Mouse (Mus musculus) neural tube, embryonic 11.5 days (tissue): ENCODE results near the gene Raver2. TPM values are rescaled to one million over a fixed set of nuclear protein-coding genes. Genes with fewer than 3 reads are reported as not detected.
"Not testable (repeated sequence)": the region's sequence is repeated elsewhere in the genome, so short reads cannot be mapped to it uniquely, and the experiment has no call there.

ENCODE experiments used
- ATAC-seq: fragments of 200-750 bp; cut with Nextera tagmentation; 2 replicates; pipeline ENCODE4 v1.8.0; 2017; ENCODE audit warnings: moderate number of reproducible peaks, mild to moderate bottlenecking, moderate TSS enrichment, moderate library complexity; ENCODE audit not compliant: insufficient read depth, low FRiP score, low TSS enrichment
- DNase-seq: peaks from one replicate; pipeline ENCODE4 v3.0.0-alpha.2; 2015; ENCODE audit warnings: low spot score
- H3K27ac ChIP-seq: fragments of 300-500 bp; sonication (generic); 2 replicates; pipeline ENCODE4 v1.5.1; 2014; ENCODE audit warnings: low read depth, mild to moderate bottlenecking, low read length
- H3K27me3 ChIP-seq: fragments of 300-500 bp; sonication (generic); 2 replicates; pipeline ENCODE4 v1.6.1; 2014; ENCODE audit warnings: mild to moderate bottlenecking, low read length, mixed read lengths; ENCODE audit not compliant: control insufficient read depth, insufficient read depth
- H3K36me3 ChIP-seq: fragments of 300-500 bp; sonication (generic); 2 replicates; pipeline ENCODE4 v1.6.1; 2014; ENCODE audit warnings: mild to moderate bottlenecking, low read length, moderate library complexity, mixed read lengths; ENCODE audit not compliant: control insufficient read depth, insufficient read depth
- H3K4me1 ChIP-seq: fragments of 300-500 bp; sonication (generic); 2 replicates; pipeline ENCODE4 v1.6.1; 2014; ENCODE audit warnings: low read length, mixed read lengths; ENCODE audit not compliant: control insufficient read depth, insufficient read depth
- H3K4me2 ChIP-seq: fragments of 300-500 bp; sonication (generic); 2 replicates; pipeline ENCODE4 v1.6.1; 2014; ENCODE audit warnings: low read depth, mild to moderate bottlenecking, moderate library complexity
- H3K4me3 ChIP-seq: fragments of 300-500 bp; sonication (generic); 2 replicates; pipeline ENCODE4 v1.5.1; 2014; ENCODE audit warnings: low read depth, low read length
- H3K9ac ChIP-seq: fragments of 300-500 bp; sonication (generic); 2 replicates; pipeline ENCODE4 v1.6.1; 2014; ENCODE audit warnings: mild to moderate bottlenecking, low read length
- H3K9me3 ChIP-seq: fragments of 300-500 bp; sonication (generic); 2 replicates; pipeline ENCODE4 v1.6.1; 2016; ENCODE audit warnings: low read length; ENCODE audit not compliant: control insufficient read depth
- WGBS: fragments of 180-500 bp; shearing (Covaris S2); extraction: QIAGEN DNeasy Blood & Tissue Kit; methylation state at CpG from one replicate; pipeline ENCODE4 v1.1.7; 2014; 5-methylcytosine and 5-hydroxymethylcytosine counted together
- polyA plus RNA-seq: library from polyadenylated mRNA; unstranded; fragments of >200 nt; fragmentation: Nextera tagmentation; extraction: Ambion mirVana; gene quantifications from 2 replicates; pipeline ENCODE4 v1.2.1, GENCODE M21; 2014

The Raver2 gene
- polyA plus RNA-seq, 1 experiment from 2014 or later, result 11.0 TPM

DNA sequence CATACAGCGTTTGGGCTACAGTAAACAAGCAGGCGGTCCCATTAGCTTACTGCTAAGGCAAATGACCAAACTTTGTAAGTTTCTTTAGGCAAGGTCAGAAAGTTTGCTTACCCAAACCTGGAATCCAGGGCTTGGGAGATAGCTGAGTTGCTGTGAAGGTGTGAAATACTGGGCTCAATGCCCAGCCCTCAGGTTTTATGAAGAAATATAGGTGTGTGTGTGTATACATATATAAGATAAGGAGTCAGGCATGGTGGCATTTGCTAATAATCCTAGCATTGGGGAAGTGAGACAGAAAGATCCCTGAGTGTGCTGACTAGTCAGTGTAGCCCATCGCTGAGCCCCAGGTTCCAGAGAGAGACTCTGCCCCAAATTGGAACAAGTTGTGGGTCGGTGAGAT is 16.1 kb downstream of the Raver2 start:
- whole genome bisulfite sequencing, result 88% methylated on average over 4 of the region's 4 CpGs
- Histone ChIP-seq H3K9me3 (no peaks in the 10 kb centered on the region), H3K9ac (no peak overlapping the region), H3K4me3 (no peak overlapping the region), H3K36me3 (no peaks in the 10 kb centered on the region), H3K27ac (no peak overlapping the region), H3K4me1 (0 out of 2 replicates have a peak, but pooled peaks cover 3% of the 10 kb centered on the region), H3K4me2 (no peak overlapping the region), H3K27me3 (no peaks in the 10 kb centered on the region)
- DNase-seq, result no peak
- no peak for ATAC-seq

DNA sequence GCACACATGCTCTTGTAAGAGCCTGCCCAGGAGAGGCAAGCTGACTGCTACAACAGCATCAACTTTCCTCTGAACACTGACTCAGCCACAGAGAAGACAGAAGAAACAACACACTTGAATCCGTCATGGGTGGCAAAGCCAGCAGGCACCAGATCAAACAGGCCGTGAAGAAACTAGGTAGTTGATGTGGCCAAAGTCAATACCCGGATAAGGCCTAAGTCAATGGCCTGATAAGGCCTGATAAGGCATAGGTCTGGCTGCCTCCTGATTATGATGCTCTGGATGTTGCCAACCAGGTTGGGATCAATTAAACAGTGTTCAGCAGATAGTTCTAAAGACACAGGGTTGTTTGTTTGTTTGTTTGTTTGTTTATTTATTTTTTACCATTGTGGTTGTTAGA is 17.3 kb downstream of the Raver2 start:
- Histone ChIP-seq H3K27me3 (no peaks in the 10 kb centered on the region), H3K9ac (no peak overlapping the region), H3K4me1 (0 out of 2 replicates have a peak, but pooled peaks cover 3% of the 10 kb centered on the region), H3K9me3 (no peaks in the 10 kb centered on the region), H3K4me2 (no peak overlapping the region), H3K4me3 (no peak overlapping the region), H3K36me3 (no peaks in the 10 kb centered on the region), H3K27ac (no peak overlapping the region)
- 95% methylated on average over 3 of the region's 3 CpGs for WGBS
- ATAC-seq, result no peak
- DNase-seq, result no peak

DNA sequence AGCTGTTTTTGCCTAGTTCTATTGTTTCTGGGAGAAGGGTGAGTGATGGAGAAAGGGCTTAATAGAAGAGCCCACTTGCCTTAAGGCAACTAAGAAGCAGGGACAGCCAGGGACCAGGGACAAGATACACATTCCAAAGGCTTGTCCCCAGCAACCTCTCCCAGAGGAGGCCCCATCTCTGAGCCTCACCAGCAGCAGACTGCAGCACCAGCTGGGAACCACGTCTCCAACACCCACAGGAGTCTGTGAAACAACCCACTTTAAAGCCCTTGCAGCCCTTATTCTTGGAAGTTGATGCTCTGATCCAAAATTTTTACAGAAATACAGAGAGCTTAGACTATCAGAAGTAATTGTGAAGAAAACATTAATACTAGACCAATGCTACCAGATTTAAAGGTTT is 18.9 kb downstream of the Raver2 start:
- Histone ChIP-seq H3K4me1 (0 out of 2 replicates have a peak, but pooled peaks cover 2% of the 10 kb centered on the region), H3K27ac (no peak overlapping the region), H3K9me3 (no peaks in the 10 kb centered on the region), H3K36me3 (no peaks in the 10 kb centered on the region), H3K9ac (no peak overlapping the region), H3K4me2 (no peak overlapping the region), H3K27me3 (no peaks in the 10 kb centered on the region), H3K4me3 (no peak overlapping the region)
- ATAC-seq, result no peak
- WGBS, result 28% methylated on average over 1 of the region's 1 CpGs
- DNase-seq, result no peak

DNA sequence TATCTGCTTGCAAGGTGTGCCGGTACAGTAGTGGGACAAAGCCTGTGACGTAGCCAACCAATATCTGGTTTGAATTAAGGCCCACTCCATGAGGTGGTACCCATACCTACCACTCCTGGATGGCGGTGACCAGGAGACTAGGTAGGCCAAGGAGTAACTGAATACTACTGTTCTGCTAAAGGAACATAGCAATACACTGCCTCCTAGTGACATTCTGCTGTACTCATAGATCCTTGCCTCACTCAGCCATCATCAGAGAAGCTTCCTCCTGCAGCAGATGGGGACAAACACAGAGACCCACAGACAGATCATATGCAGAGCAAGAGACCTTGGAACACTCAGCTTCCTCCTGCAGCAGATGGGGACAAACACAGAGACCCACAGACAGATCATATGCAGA is 21.8 kb downstream of the Raver2 start:
- H3K36me3 ChIP-seq, DNase-seq, H3K27ac ChIP-seq, H3K4me3 ChIP-seq, H3K9ac ChIP-seq, H3K4me2 ChIP-seq, H3K9me3 ChIP-seq, H3K27me3 ChIP-seq, ATAC-seq, H3K4me1 ChIP-seq: not testable (repeated sequence)
- 97% methylated on average over 3 of the region's 3 CpGs for WGBS

DNA sequence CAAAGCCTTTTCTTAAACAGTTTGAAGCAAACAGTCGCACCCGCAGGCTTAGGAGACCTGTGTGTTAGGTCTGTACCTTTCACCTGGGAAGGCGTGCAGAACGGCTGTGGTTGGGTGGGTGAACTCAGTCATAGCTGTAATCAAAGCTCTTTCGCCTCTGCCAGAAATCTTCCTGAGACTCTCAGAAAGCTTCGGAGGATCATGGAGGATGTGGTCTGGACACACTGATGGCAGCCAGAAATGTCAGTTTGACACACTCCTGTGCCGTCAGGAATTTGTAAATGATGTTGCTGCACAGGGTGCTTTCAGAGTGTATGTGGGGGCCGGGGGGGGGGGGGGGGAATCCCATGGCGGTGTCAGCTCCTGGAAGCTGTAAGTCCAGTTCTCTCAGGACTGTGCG is 24.5 kb downstream of the Raver2 start:
- H3K36me3 ChIP-seq, result no peaks in the 10 kb centered on the region
- no peak overlapping the region for H3K9ac ChIP-seq
- H3K27me3 ChIP-seq, result no peaks in the 10 kb centered on the region
- WGBS, result 87% methylated on average over 10 of the region's 10 CpGs
- H3K4me1 ChIP-seq, result no peaks in the 10 kb centered on the region
- H3K4me2 ChIP-seq, result no peak overlapping the region
- DNase-seq (no peak), ATAC-seq (no peak)
- no peak overlapping the region for H3K27ac ChIP-seq
- no peaks in the 10 kb centered on the region for H3K9me3 ChIP-seq
- H3K4me3 ChIP-seq, result no peak overlapping the region

DNA sequence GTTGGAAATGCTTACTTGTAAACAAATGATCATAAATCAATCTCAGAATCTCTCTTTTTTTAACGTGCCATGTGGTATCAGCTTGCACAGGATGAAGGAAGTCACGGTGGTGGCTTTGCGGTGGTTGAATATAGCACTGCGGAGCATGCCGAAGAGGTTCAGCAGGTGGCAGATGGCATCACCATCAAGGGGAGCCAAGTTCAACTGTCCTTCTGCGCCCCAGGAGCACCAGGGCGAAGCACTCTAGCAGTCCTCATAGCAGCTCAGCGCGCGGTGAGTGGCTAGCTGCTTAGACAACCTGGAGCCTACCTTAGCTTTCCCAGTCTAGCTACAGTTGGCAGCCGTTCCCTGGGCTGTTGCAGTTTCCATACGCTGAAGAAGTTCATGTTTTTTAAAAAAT is 38.3 kb downstream of the Raver2 start:
- H3K9me3 ChIP-seq, result no peaks in the 10 kb centered on the region
- no peaks in the 10 kb centered on the region for H3K27me3 ChIP-seq
- H3K36me3 ChIP-seq, result no peaks in the 10 kb centered on the region
- no peak overlapping the region for H3K27ac ChIP-seq
- H3K9ac ChIP-seq, result no peak overlapping the region
- no peak for ATAC-seq
- H3K4me3 ChIP-seq, result no peak overlapping the region
- H3K4me2 ChIP-seq, result no peak overlapping the region
- H3K4me1 ChIP-seq, result no peaks in the 10 kb centered on the region
- WGBS, result 85% methylated on average over 12 of the region's 12 CpGs
- DNase-seq, result no peak

DNA sequence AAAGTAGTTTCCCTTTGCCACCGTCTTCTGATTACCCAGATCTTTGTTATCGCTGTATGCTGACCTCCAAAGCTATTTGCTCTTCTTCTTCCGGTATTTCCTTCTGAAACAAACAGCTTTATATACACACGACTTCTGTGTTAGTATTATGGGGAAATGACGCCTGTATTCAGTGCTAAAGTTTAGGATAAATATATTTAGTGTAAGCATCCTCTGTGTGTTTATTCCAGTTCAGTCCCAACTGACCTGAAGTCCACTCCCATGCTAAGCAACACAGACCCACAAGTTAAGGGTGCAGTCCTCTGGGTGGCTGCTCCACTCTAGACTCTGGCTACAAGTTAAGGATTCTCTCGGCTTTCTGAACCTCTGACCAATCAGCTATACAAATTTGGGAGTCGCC is 52.2 kb downstream of the Raver2 start:
- H3K27me3 ChIP-seq, result no peaks in the 10 kb centered on the region
- no peak overlapping the region for H3K4me2 ChIP-seq
- ATAC-seq (no peak), DNase-seq (no peak)
- H3K4me3 ChIP-seq, result no peak overlapping the region
- no peak overlapping the region for H3K9ac ChIP-seq
- no peak overlapping the region for H3K27ac ChIP-seq
- WGBS, result 93% methylated on average over 7 of the region's 7 CpGs
- H3K9me3 ChIP-seq, result no peaks in the 10 kb centered on the region
- H3K36me3 ChIP-seq, result no peaks in the 10 kb centered on the region
- no peaks in the 10 kb centered on the region for H3K4me1 ChIP-seq

DNA sequence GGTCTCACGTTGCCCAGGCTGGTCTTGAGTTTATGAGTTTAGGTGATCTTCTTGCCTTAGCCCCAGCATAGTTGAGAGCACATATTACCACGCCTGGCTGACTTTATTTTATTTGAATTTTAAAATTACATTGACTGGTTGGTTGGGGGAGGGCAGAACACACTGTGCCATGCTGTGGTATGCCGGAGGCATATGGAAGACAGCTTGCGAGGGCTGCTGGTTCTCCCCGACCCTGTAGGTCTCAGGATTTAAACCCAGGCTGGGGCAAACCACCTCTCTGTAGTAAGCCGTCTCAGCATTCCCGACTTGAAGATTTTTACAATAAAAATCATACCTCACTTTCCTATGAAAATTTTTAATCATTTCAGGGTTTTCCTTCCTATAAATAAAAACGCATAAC is 66.2 kb downstream of the Raver2 start:
- no peak overlapping the region for H3K9ac ChIP-seq
- H3K9me3 ChIP-seq, result no peaks in the 10 kb centered on the region
- no peaks in the 10 kb centered on the region for H3K36me3 ChIP-seq
- H3K27ac ChIP-seq, result no peak overlapping the region
- 87% methylated on average over 8 of the region's 8 CpGs for WGBS
- no peaks in the 10 kb centered on the region for H3K4me1 ChIP-seq
- H3K4me2 ChIP-seq, result no peak overlapping the region
- no peak for DNase-seq
- H3K4me3 ChIP-seq, result no peak overlapping the region
- H3K27me3 ChIP-seq, result no peaks in the 10 kb centered on the region
- ATAC-seq, result no peak

DNA sequence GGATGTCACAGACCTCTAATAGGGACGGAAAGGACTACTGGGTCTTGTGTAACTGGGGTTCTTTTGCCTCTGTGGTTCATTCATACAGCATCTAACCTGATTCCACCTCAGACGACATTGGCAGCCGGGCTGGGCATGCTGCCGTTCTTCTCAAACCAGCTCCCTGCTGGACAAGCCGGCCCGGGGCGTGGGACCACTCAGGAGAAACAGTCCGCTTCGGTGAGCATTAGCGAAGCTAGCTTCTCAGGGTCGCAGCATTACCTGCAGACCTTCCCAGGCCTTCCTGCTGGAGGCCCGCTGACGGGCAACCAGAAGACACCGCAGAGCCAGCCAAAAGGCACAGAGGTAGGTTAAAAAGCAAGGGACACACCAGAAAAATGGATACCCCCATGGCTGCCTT is 67.1 kb downstream of the Raver2 start:
- 94% methylated on average over 14 of the region's 14 CpGs for WGBS
- Histone ChIP-seq H3K27me3 (no peaks in the 10 kb centered on the region), H3K4me3 (no peak overlapping the region), H3K4me2 (no peak overlapping the region), H3K27ac (no peak overlapping the region), H3K9ac (no peak overlapping the region), H3K36me3 (no peaks in the 10 kb centered on the region), H3K9me3 (no peaks in the 10 kb centered on the region), H3K4me1 (no peaks in the 10 kb centered on the region)
- DNase-seq (no peak), ATAC-seq (no peak)
